Mouse (Mus musculus) testis, adult 2 months (tissue): ENCODE results near the gene Noc2l.

Experiments
- CTCF ChIP-seq: fragments of 200-500 bp; IDR thresholded peaks from 2 replicates; pipeline ENCODE4 v1.5.1; 2012; ENCODE audit warnings: low read depth, mild to moderate bottlenecking, inconsistent platforms, low read length, moderate library complexity; ENCODE audit not compliant: control insufficient read depth, insufficient read depth, insufficient replicate concordance
- POLR2A ChIP-seq: fragments of 200-500 bp; IDR thresholded peaks from 2 replicates; pipeline ENCODE4 v1.6.1; 2012; ENCODE audit warnings: low read depth, mild to moderate bottlenecking, inconsistent platforms, low read length, moderate library complexity; ENCODE audit not compliant: control insufficient read depth

GRCm38 (mm10) chr4:156228393-156229024, 7.3 kb upstream of the Noc2l start:
- TF ChIP-seq CTCF (no peak), POLR2A (no peak)
